Mouse (Mus musculus): ENCODE results near the gene 4930432K21Rik.

GRCm38 (mm10) chr8:84211202-84211601, 63.4 kb downstream of the 4930432K21Rik start:
- no peak for TF ChIP-seq CTCF (IDR thresholded peaks at IDR 0.05; ENCODE audit: extremely low read depth, insufficient read depth, insufficient read length, insufficient replicate concordance)
- no peak for TF ChIP-seq POLR2A (IDR thresholded peaks at IDR 0.05; ENCODE audit: low read depth, low read length)
